Mouse (Mus musculus) ovary, postnatal 10 days (tissue): Measurements from ENCODE around the gene Nedd9.
"Not testable (repeated sequence)": the region's sequence is repeated elsewhere in the genome, so short reads cannot be mapped to it uniquely, and the experiment has no call there.

ENCODE experiments used
- DNase-seq: peaks from one replicate; pipeline ENCODE4 v3.0.0; 2022; ENCODE audit warnings: low spot score

Nedd9 gene

DNA sequence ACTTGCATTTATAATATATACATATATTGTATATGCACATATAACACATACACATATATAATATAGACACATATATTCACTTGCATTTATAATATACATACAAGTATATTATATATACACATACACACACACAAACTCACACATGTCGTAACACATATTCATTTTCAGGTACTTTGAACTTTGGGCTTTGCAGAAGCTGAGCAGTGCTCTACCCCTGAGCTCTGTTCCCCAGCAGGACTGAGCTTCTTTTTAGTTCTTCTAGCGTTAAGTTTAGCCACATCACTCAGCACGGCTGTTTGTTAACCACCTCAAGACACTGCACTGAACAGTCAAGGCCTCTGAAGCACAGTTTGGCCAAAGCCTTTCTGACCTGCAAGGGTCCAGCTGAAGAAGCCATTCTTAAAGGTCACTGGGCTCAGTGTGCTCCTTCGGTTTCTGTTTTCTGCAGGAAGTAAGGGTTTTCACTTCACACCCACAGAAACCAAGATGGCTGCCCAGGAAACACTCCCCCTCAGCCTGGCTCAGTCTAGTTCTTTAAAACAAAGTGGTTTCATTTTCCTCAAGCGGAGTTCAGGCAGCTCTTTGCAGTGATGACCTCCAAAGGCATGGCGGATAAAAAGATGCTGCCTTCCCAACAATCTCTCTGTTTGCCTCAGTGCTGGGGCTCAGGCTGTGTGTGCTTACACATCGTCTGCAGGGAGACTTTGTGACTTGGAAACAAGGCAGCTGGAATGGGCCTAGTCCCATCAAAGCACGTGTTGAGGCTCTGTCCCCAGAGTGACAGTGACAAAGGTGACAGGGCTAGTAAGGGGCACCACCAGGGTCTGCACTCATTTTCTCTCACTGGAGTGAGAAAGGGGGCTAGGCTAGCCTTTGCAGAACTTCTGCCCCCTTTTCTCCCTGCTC lies 114.4 kb downstream of the Nedd9 start:
- DNase-seq, result no peak

DNA sequence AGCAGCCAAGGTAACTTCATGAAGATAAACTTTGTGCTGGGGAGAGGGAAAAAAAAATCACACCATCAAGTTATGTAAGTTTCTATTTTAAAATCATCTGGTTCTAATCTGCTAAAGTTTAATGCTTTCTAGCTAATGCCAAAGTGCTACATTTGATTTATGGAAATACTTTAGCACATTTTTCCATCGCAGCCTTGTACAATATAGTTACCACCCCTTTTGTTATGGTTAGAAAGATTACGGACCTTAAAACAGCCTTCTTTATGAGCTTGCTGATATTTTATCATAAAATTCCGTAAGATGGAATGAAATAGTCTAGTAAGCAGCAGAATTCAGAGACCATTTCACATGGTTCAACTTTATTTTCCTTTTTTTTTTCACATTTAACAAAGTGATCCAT lies 115.6 kb downstream of the Nedd9 start:
- DNase-seq, result no peak

DNA sequence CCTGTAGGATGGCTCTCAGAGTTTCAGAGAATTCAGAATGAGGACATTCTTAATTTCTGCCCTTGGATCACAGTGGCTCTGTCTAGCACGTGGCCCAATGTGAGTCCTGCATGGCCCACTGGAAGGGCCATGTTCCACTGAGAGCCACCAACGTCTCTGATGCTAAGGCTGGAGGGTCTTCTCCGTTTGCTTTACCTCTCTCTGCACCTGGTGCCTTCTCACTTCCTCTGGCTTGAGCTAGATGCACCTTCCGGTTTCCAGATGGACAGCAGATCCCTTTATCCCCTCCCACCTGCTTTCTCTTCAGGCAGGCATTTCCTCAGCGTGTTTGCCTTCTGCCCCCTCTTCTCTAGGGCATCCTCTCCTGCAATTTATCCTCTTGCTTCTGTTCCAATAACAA lies 118.5 kb downstream of the Nedd9 start:
- DNase-seq, result no peak

DNA sequence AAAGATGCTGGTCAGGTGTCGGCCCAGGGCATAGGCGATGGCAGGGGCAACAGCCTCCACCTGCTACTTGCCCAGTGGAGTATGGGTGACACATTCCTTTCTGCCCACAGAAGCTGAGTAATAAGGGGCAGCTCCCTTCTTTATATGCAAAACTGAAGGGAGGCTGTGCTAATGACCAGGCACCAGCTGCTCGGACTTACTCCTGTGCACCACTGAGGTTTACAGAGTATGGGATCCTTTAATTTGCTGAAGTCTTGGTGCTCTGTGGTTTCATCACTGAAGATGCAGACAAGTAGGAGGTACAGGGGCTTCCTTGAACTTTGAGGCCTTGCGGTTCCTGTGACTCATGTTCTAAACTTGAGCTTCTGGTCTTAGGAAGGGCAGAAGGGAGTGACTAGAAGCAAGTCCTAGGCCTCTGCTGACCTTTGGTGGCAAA lies 120.0 kb downstream of the Nedd9 start:
- DNase-seq, result no peak

DNA sequence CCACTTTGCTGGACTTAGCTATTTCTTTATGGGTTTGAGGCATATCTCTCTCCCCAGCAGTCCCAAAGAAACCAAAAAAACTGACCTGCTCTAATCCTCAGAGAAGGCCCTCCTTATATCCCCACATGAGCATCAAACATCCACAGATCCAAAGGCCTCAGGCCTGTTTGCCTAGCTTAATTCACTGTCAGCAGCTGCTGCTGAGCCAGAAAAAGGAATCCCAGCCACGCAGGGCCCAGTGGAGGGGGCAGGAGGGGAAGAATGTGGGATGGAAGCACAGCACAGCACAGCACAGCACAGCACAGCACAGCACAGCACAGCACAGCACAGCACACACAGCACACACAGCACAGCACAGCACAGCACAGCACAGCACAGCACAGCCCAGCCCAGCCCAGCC lies 120.6 kb downstream of the Nedd9 start:
- not testable (repeated sequence) for DNase-seq

DNA sequence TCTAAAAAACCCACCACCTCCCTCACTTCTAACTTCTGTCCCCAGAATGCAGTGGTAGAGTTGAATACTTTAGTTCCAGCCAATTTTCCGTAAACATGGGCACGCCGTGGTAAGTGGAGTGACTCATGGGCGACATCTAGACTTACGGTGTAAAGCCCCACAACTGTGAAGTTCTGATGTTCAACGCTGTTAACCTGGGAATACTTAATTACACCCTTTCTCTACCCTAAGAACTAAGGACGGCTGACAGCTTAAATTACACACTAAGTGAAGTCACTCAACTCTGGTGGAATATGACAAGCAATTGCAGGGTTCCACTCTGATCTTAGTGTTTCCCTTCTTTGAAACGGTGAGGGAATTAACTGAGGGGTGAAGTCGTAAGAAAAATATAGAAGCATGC lies 122.9 kb downstream of the Nedd9 start:
- no peak for DNase-seq

DNA sequence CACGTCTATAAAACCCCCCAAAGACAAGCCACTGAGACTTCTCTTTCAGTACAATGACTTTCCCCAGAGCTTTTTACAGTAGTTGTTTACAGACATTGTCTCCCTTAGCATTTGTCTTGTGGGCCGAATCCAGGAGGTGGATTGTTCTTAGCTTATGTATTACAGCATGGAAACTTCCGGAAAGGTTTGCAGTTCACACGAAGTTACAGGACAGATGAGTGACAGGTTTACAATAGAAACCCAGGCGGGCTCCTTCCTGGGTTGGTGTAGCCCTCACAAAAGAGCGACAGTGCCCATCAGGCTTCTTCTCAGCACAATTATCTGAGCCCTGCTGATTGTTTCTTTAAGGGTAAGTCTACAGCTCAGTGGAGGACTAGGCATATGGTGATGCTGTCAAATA lies 124.3 kb downstream of the Nedd9 start:
- DNase-seq, result no peak

DNA sequence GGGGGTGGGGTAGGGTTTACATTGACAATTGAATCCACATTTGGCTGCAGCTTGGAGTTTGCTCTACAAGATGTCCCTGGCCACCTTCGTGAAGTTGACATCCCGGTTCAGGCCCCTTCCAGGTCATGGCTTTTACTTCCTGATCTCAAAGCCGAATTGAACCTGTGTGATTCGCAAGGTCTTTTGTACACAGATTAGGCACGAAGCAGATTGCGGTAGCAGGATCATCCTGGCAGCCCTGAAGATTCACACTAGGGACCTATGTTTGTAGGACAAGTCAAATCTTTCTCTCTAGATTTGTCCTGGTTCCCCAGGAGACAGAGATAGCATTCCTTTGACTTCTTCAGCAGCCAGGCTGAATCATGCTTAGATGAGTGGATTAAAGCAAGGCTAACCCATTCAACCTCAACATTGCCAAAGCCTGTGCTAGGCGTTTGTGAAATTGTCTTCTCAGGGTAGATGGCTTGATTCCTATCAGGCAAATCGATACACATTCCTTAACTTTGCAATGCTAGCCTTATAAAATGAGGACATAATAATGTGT lies 126.8 kb downstream of the Nedd9 start:
- no peak for DNase-seq

DNA sequence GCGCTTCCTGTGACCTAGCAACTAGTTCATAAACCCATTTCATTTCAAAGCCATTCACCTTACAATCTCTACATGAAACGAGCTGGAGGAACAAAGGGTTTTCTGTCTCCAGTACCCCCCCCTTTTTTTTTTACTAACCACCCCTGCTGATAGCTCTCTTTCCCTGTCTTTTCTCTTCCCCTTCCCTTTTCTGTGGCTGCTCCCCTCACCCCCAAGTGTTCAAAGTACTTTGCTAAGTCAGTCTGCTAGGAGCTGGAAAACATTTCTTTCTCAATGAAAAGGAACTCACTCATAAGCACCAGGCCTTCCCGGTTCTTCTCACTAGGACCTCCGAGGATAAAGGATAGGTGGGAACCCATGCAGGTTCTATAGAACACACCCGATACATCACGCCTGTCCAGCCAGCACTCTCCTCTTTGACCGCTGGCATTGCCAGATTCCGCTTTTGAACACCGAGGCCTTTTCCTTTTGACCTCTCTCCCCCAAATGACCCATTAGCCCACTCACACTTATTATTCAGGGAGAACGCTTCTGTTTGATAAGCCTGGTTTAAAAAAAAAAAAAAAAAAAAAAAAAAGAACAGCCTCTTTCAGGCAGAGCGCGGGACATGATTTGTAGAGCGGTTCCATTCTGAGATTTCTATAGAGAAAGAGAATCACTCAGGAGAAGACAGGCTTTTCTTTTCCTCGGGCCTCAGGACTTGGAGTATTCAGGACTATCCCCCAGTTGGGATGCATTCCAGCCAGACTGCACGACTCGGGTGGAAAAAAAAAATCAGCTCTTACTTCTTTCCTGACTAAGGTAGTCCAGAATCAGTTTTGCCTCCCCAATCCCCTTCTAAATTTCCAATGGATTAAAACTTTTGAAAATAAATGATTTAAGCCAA lies 127.6 kb downstream of the Nedd9 start:
- no peak for DNase-seq

DNA sequence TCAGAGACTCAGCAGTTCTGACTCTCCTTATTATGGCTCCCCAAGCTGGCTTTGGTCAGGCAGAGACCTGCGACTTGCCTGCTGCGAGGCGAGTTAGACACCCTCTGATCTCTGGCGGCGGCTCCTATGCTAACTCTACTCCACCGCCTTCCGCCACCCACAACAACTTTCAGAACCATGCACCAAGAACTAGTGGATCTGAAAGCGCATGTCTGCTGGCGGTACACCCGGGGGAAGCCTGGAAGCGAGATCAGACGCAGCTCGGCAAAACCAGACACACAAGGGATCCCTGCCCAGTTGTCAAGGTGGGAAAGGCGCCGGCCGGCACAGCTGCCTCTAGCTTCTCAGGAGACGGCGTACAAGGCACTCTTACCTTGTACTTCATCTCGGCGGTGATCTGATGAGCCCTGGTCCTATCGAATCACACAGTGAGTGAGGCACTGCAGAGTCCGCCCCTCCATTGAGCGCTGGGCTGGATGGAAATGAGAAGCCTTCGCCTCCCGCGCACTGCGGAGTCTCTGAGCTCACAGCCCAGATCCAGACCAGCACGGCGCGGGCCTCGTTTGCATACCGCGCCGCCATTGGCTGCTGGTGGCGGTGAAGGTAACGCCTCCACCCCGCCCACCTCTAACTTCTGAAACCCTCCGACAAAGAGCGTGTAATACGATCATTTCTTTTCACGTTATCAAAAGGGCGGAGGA lies 128.5 kb downstream of the Nedd9 start:
- peak; percentile 83 for DNase-seq

DNA sequence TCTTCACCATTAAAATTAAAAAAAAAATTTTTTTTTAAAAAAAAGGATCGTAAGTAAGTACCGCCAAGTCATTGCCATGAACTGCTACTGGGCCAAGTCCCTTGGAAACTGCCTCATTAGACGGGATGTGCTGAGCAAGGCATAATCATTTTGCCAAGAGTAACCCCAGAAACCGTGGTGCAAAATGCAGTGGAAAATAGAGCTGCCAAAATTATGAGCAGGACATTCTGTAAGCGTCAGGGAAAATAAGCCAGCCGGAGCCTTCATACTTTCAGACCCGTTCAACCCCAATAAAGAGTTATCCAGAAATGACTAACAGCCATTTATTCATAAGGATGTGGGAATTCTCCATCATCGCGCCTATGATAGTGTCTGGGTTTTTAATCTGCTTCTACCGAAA lies 129.2 kb downstream of the Nedd9 start:
- no peak for DNase-seq

DNA sequence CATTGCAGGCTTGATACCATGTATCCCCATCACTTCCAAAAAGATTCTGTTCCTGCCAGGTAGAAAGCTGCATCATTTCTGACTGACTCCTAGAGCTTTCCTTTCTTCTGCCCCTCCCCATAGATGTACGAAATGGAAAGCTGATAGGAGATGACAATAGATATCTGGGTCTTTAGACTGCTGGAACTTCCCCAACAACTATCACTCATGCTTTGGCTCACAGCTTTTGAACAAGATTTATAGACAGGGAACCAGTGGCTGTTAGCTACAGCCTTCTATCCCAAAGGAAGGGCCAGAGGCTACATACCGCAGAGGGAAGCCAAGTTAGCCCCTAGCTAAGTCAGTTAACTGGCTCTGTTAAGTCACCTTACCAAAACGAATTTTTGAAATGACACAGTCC lies 129.6 kb downstream of the Nedd9 start:
- no peak for DNase-seq

DNA sequence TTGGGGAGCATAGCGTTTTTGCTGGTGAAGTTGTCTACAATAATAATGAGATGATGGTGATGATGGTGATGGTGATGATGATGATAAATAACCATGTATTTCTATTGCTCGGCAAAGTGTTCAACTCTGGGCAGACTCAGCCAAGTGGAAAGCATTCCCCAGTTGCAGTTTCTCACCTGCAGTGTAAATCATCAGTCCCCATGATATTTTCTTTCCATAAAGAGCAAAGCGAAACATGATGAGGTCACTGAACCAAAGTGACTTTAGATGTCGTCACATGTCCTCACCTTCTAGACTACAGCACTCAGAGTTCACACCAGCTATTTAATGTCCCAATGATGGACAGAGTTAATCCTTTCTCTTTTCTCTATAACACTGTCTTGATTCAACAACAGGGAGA lies 130.0 kb downstream of the Nedd9 start:
- DNase-seq, result no peak

DNA sequence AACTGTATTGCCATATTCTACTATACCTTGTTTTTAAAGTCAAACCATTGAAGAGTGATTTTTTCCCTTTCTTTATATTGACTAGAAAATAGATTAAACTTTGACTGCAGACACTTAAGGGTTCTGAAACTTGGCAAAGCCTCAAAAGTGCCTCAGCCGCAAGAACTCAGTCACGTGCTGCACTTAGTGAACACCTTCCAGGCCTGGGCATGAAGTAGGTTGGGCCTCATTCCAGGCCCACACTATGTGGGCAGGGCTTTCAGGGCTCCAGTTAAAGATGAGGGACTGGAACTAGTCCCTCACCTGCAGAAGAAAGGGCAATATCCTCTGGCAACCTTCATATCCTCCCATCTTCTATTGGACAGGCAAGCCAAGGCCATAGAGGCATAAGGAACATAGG lies 131.6 kb downstream of the Nedd9 start:
- DNase-seq, result no peak

DNA sequence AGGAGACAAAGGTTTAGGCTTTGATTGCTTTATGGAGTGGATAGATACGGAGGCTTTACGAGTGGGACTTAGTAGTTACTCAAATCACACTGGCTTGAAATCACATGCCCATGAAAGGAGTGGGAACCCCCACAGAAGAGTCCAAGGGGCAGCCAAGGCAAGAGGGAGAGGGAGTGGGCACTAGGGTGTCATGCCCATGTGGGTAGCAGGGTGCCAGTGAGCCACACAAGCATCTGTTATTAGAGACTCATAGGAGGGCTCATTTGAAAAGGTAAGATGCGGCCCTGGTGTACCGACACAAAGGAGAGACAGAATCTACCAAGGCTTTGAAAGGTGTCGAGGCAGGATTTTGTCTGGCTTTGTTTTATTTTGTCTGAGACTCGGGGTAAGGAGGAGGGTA lies 132.6 kb downstream of the Nedd9 start:
- no peak for DNase-seq

DNA sequence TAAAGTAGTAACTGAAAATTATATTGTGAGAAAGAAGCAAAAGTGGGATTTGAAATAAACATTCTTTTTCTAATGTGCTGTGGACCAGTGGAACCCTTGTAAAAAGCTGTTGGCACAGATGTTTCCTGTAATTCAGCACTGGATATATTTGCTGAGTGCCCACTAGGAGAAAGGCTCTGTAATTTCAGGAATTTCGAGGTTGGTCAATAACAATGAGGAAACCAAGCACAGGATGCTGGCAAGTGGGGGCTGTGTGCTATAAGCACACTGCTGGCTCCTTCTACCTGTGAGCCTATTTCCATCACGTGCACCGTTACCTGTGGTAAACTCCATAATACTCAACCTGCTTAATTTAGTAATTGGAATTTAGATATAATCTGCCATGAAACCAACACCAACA lies 133.5 kb downstream of the Nedd9 start:
- no peak for DNase-seq

DNA sequence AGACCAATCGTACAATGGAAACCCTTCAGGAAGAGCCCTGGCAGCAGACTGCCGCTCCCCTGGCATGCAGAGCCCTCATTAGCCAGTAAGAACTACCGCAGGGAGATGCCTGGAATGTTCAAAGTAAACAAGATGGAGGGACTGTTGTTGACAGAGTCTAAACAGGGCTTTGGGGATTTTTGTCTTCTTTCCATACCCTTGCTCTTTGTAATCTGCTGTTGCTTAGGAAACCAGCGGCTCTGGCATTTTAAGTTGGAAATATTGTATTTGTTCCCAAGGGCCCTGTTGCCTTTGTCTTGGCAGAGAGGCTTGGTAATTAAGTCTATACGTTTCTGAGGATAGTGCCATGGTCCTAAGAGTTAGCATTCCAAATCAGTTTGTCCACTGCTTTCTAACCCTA lies 134.8 kb downstream of the Nedd9 start:
- DNase-seq, result no peak

DNA sequence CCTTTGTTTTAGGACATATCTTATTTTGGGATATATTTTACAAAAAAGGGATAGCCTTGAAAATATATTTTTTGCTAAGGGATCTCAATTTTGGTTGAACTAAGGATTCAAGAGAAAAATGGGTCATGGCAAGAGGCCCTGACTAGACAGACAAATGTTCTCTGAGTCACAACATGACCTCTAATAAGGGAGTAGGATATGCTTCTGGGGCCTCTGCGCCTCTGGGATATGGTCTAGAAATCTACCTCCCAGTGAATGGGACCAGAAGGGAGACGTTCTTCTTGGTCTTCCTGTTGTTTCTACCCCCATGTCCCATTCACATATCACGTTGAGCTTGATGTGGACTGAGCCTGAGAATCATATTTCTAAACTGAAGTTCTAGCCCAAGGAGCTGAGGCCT lies 136.6 kb downstream of the Nedd9 start:
- DNase-seq, result no peak

DNA sequence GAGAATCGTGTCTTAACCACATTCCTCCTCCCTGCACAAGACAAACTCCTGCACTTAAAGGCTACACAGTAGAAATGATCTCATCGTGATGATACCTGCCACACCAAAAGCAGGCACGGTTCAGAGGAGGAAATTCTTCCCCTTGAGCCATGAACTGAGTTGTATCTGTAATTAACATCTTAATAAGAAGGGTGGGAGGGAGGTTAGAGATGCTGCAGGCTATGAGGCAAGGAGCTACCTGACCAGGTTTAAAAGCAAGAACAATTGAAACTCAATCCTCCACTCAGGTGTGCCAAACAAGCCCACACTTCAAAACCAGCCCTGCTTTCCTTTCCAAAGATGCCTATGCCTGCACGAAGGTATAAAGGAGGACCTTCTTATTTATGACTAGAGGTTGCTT lies 137.4 kb downstream of the Nedd9 start:
- DNase-seq, result no peak

DNA sequence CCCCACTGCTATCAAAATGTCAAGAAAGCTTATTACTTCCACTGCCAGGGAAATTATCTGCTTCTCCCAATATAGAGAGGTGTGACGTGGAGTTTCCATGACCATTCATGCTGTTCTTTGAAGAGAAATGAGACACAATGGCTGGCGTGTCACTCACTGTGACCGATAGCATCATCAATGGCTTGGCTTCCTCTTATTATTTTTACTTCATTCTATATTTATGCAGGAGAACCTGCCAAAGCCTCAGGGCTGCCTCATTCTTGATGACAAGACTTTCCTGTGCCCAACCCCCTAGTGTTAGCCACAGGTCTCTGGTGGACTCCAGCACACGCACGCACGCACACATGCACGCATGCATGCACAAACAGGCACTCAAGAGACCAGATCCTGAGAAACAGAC lies 141.4 kb downstream of the Nedd9 start:
- DNase-seq, result no peak

DNA sequence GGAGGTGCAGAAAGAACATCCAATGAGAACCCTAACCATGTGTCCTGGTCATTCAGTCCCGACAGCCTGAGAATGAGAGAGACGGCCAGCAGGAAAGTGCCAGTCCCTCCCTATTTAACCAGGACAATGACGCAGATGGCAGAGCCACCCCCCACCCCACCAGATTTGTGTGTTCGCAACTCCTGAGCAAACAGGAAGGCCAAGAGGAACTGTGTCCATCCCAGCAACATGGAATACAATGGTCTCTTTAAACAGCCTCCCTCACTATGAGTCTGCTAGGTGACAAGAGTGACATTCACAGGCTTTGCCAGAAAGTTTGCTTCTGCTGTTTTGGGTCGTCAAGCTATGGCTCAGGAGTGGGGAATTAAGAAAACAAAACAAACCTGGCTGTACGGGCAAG lies 141.9 kb downstream of the Nedd9 start:
- DNase-seq, result no peak

DNA sequence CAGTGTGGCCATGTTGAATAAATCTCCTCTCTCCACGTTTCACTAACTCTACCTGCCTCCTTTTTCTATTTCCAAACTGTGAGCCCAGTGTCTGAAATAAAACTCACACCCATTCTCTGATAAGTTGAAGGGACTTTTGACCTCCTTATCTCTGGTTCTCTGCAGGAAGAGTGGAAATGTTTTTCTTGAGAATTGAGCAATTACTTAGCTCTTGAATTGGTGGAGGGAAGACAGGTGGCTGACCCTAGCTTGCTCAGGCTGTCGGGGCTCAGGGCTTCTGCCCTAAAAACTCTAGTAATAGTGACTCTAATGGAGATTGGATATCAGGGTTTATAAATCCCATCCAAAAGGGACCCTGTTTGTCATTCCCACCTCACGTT lies 143.3 kb downstream of the Nedd9 start:
- no peak for DNase-seq
